Mouse (Mus musculus): ENCODE measurements around the gene Spats2. TPM values are rescaled to one million over a fixed set of nuclear protein-coding genes. Genes with fewer than 3 reads are reported as not detected.
"Not testable (repeated sequence)": the region's sequence is repeated elsewhere in the genome, so short reads cannot be mapped to it uniquely, and the experiment has no call there.

The Spats2 gene
- polyA plus RNA-seq (2014; fragmentation: Nextera tagmentation; extraction: Ambion mirVana), result 34.2 and 35.5 TPM in 2 replicates

GRCm38 (mm10) chr15:99125711-99126080, at the start of gene Spats2:
Gene Spats2 (plus strand): TSS chr15:99125916.
- Histone ChIP-seq H3K9me3 (ENCODE audit: control insufficient read depth, low read depth, low read length) (no peaks in the 10 kb centered on the region), H3K9ac (replicated peaks; ENCODE audit: low read depth, low read length) (peak within 1 kb of the TSS; percentile 90), H3K4me1 (ENCODE audit: control insufficient read depth, insufficient read depth, low read length) (peaks cover 15% of the 10 kb centered on the region), H3K4me3 (ENCODE audit: low read depth, low read length) (peak within 1 kb of the TSS; percentile 90), H3K27me3 (ENCODE audit: control insufficient read depth, insufficient read depth, low read length) (no peaks in the 10 kb centered on the region), H3K27ac (ENCODE audit: low read length) (peak within 1 kb of the TSS; percentile 88), H3K4me2 (replicated peaks; ENCODE audit: low read depth, low read length) (peak within 1 kb of the TSS; percentile 50), H3K36me3 (ENCODE audit: control insufficient read depth, insufficient read depth, low read length) (no peaks in the 10 kb centered on the region)
- 1% methylated on average over 12 of the region's 12 CpGs for WGBS
- ATAC-seq (ENCODE audit: insufficient number of reproducible peaks, insufficient read depth, low FRiP score, low read depth), result no peak

DNA sequence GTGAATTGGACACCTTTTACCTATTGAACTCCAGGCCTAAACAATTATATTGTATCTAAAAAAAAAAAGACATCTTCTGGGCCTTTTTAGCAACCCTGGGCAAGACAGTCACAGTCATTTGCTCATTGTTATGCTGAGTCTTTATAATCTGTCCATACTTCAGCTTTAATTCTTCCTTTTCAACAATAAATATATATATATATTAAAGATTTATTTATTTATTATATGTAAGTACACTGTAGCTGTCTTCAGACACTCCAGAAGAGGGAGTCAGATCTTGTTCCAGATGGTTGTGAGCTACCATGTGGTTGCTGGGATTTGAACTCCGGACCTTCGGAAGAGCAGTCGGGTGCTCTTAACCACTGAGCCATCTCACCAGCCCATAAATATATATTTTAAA, 49.7 kb upstream of the Spats2 start:
- ATAC-seq (ENCODE audit: insufficient number of reproducible peaks, insufficient read depth, low FRiP score, low read depth); H3K9ac ChIP-seq (replicated peaks; ENCODE audit: low read depth, low read length); H3K9me3 ChIP-seq (ENCODE audit: control insufficient read depth, low read depth, low read length); H3K27ac ChIP-seq (ENCODE audit: low read length); H3K27me3 ChIP-seq (ENCODE audit: control insufficient read depth, insufficient read depth, low read length): not testable (repeated sequence)
- Histone ChIP-seq H3K4me3 (ENCODE audit: low read depth, low read length) (peak overlapping the region; percentile 44), H3K4me1 (ENCODE audit: control insufficient read depth, insufficient read depth, low read length) (peaks cover 11% of the 10 kb centered on the region; the same call in 1 of the 2 replicates), H3K4me2 (replicated peaks; ENCODE audit: low read depth, low read length) (peak overlapping the region; percentile 87; the same call in 1 of the 2 replicates), H3K36me3 (ENCODE audit: control insufficient read depth, insufficient read depth, low read length) (peaks cover 25% of the 10 kb centered on the region)
- WGBS, result 92% methylated on average over 3 of the region's 3 CpGs

DNA sequence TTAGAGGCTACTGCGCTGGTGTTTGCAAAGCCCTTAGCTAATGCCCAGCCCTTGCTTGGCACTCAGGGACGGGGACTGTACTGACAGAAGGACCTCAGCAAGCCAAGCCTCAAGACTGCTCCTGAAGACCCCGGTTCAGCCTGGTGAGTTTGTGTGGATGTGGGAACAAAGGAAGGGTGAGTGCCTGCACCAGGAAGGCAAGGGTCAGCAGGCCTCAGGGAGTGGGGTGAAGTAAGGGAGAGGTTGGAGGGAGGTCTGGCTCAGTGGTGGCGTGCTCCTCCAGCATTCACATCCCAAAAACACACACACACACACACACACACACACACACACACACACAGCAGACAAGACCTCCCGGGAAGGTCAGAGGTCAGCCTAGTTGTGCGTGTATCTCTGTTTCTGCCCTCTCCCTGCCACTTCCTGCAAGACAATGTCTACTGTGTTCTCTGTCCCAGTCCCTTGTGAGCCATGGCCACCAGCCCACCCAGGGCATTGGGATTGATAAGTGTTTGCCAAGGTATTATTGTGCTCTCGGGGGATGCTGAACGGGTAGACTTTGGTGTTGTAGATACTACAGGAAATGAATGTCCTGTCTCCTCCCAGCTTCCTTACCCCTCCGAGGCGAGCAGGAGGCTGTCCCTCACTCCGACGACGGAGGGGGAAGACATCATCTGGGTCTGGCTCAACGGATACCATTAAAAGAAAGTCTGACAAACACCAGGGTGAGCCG, 47.4 kb upstream of the Spats2 start:
- H3K4me3 ChIP-seq (ENCODE audit: low read depth, low read length), result no peak overlapping the region
- peaks cover 42% of the 10 kb centered on the region for H3K36me3 ChIP-seq (ENCODE audit: control insufficient read depth, insufficient read depth, low read length)
- no peak overlapping the region for H3K4me2 ChIP-seq (replicated peaks; ENCODE audit: low read depth, low read length)
- H3K27ac ChIP-seq (ENCODE audit: low read length), result no peak overlapping the region
- no peak for ATAC-seq (ENCODE audit: insufficient number of reproducible peaks, insufficient read depth, low FRiP score, low read depth)
- H3K9me3 ChIP-seq (ENCODE audit: control insufficient read depth, low read depth, low read length), result no peaks in the 10 kb centered on the region
- WGBS, result 75% methylated on average over 15 of the region's 15 CpGs
- peaks cover 11% of the 10 kb centered on the region; the same call in 1 of the 2 replicates for H3K4me1 ChIP-seq (ENCODE audit: control insufficient read depth, insufficient read depth, low read length)
- H3K27me3 ChIP-seq (ENCODE audit: control insufficient read depth, insufficient read depth, low read length), result no peaks in the 10 kb centered on the region; the same call in 1 of the 2 replicates
- no peak overlapping the region for H3K9ac ChIP-seq (replicated peaks; ENCODE audit: low read depth, low read length)

DNA sequence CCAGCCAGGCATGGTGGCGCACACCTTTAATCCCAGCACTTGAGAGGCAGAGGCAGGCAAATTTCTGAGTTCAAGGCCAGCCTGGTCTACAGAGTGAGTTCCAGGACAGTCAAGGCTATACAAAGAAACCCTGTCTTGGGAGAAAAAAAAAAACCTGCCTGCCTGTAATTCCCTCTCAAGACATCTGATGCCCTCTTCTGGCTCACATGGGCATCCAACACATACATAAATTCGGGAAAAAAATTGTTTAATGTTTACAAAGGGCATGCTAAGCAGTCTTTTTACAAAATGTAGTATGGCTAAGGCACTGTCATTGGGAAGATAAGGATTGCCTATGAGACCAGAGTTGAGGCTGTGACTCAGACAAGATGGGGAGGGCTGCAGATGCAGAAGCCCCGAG, 45.9 kb upstream of the Spats2 start:
- H3K4me2 ChIP-seq (replicated peaks; ENCODE audit: low read depth, low read length), result no peak overlapping the region

GRCm38 (mm10) chr15:99082322-99082721, 43.4 kb upstream of the Spats2 start:
- no peak overlapping the region for H3K4me2 ChIP-seq (replicated peaks; ENCODE audit: low read depth, low read length)
- no peak for ATAC-seq (ENCODE audit: insufficient number of reproducible peaks, insufficient read depth, low FRiP score, low read depth)
- 97% methylated on average over 12 of the region's 12 CpGs for WGBS

More for the DNA sequence above, 45.9 kb upstream of the Spats2 start:
- Histone ChIP-seq H3K4me1 (ENCODE audit: control insufficient read depth, insufficient read depth, low read length) (peaks cover 11% of the 10 kb centered on the region), H3K4me3 (ENCODE audit: low read depth, low read length) (no peak overlapping the region), H3K27ac (ENCODE audit: low read length) (no peak overlapping the region), H3K36me3 (ENCODE audit: control insufficient read depth, insufficient read depth, low read length) (peaks cover 42% of the 10 kb centered on the region), H3K9ac (replicated peaks; ENCODE audit: low read depth, low read length) (no peak overlapping the region), H3K27me3 (ENCODE audit: control insufficient read depth, insufficient read depth, low read length) (peaks cover 6% of the 10 kb centered on the region; the same call in 1 of the 2 replicates), H3K9me3 (ENCODE audit: control insufficient read depth, low read depth, low read length) (no peaks in the 10 kb centered on the region)
- no peak for ATAC-seq (ENCODE audit: insufficient number of reproducible peaks, insufficient read depth, low FRiP score, low read depth)
- WGBS, result 77% methylated on average over 3 of the region's 3 CpGs

DNA sequence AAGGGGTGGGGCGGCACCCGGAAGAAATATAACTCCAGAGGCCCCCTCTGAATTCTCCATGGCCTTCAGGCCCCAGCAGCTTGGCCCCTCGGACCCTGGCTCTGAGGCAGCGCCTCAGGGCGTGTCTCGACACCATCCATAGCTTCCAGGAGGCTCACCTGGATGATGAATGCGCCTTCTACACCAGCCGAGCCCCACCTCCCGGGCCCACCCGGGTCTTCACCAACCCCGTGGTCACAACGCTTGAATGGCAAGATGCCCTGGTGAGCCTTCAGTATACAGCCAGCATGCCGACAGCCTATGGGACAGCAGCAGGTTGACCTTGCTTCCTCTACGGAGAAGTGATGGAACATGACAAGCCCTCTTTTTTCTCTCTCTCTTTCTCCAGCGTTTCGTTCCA, 42.9 kb upstream of the Spats2 start:
- Histone ChIP-seq H3K9me3 (ENCODE audit: control insufficient read depth, low read depth, low read length) (no peaks in the 10 kb centered on the region), H3K27ac (ENCODE audit: low read length) (no peak overlapping the region), H3K4me1 (ENCODE audit: control insufficient read depth, insufficient read depth, low read length) (peaks cover 8% of the 10 kb centered on the region), H3K4me3 (ENCODE audit: low read depth, low read length) (no peak overlapping the region), H3K36me3 (ENCODE audit: control insufficient read depth, insufficient read depth, low read length) (peaks cover 30% of the 10 kb centered on the region), H3K9ac (replicated peaks; ENCODE audit: low read depth, low read length) (no peak overlapping the region), H3K4me2 (replicated peaks; ENCODE audit: low read depth, low read length) (no peak overlapping the region), H3K27me3 (ENCODE audit: control insufficient read depth, insufficient read depth, low read length) (peaks cover 28% of the 10 kb centered on the region)
- WGBS, result 87% methylated on average over 16 of the region's 16 CpGs
- no peak for ATAC-seq (ENCODE audit: insufficient number of reproducible peaks, insufficient read depth, low FRiP score, low read depth)

More at GRCm38 (mm10) chr15:99082322-99082721, 43.4 kb upstream of the Spats2 start:
- Histone ChIP-seq H3K27me3 (ENCODE audit: control insufficient read depth, insufficient read depth, low read length) (peaks cover 23% of the 10 kb centered on the region), H3K4me3 (ENCODE audit: low read depth, low read length) (no peak overlapping the region), H3K27ac (ENCODE audit: low read length) (no peak overlapping the region), H3K9ac (replicated peaks; ENCODE audit: low read depth, low read length) (no peak overlapping the region), H3K36me3 (ENCODE audit: control insufficient read depth, insufficient read depth, low read length) (peaks cover 35% of the 10 kb centered on the region), H3K4me1 (ENCODE audit: control insufficient read depth, insufficient read depth, low read length) (peaks cover 5% of the 10 kb centered on the region; the same call in 1 of the 2 replicates), H3K9me3 (ENCODE audit: control insufficient read depth, low read depth, low read length) (no peaks in the 10 kb centered on the region)

DNA sequence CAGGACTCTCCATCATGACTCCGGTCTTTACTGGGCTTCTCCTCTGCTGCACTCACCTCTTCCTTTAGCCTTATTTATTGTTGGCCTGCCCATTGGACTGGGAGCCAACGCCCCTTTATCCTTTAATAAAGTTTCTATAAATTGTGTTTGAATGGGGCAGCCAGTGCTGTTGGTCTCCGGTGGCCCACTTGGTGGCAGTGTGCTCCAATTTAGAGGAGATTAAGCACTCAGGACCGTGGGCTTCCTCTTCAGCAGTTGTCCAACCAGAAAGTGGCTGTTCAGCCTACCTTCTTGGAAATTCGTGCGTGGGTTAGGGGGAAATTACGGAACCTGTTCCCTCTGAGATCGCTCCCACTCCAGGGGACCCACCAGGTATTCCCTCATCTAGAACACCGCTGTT, 42.5 kb upstream of the Spats2 start:
- 67% methylated on average over 9 of the region's 9 CpGs for WGBS
- Histone ChIP-seq H3K4me2 (replicated peaks; ENCODE audit: low read depth, low read length) (no peak overlapping the region), H3K9me3 (ENCODE audit: control insufficient read depth, low read depth, low read length) (no peaks in the 10 kb centered on the region), H3K36me3 (ENCODE audit: control insufficient read depth, insufficient read depth, low read length) (peaks cover 26% of the 10 kb centered on the region), H3K4me1 (ENCODE audit: control insufficient read depth, insufficient read depth, low read length) (peaks cover 8% of the 10 kb centered on the region), H3K9ac (replicated peaks; ENCODE audit: low read depth, low read length) (no peak overlapping the region), H3K4me3 (ENCODE audit: low read depth, low read length) (no peak overlapping the region), H3K27me3 (ENCODE audit: control insufficient read depth, insufficient read depth, low read length) (peaks cover 31% of the 10 kb centered on the region), H3K27ac (ENCODE audit: low read length) (no peak overlapping the region)
- ATAC-seq (ENCODE audit: insufficient number of reproducible peaks, insufficient read depth, low FRiP score, low read depth), result no peak

- 12% methylated on average over 11 of the region's 11 CpGs for WGBS
- H3K4me3 ChIP-seq (ENCODE audit: low read depth, low read length), result no peak overlapping the region
- H3K36me3 ChIP-seq (ENCODE audit: control insufficient read depth, insufficient read depth, low read length), result peaks cover 21% of the 10 kb centered on the region
- 0 out of 2 replicates have a peak overlapping the region, but pooled peaks have one; percentile 10 for H3K4me2 ChIP-seq (replicated peaks; ENCODE audit: low read depth, low read length)
- H3K27me3 ChIP-seq (ENCODE audit: control insufficient read depth, insufficient read depth, low read length), result peaks cover 38% of the 10 kb centered on the region
- ATAC-seq (ENCODE audit: insufficient number of reproducible peaks, insufficient read depth, low FRiP score, low read depth), result no peak; the same call in 1 of the 2 replicates
- no peaks in the 10 kb centered on the region for H3K9me3 ChIP-seq (ENCODE audit: control insufficient read depth, low read depth, low read length)
- peaks cover 8% of the 10 kb centered on the region for H3K4me1 ChIP-seq (ENCODE audit: control insufficient read depth, insufficient read depth, low read length)
- H3K9ac ChIP-seq (replicated peaks; ENCODE audit: low read depth, low read length), result no peak overlapping the region
- H3K27ac ChIP-seq (ENCODE audit: low read length), result no peak overlapping the region
These were observed 41.7 kb upstream of the Spats2 start for GRCm38 (mm10) chr15:99083867-99084557.

Measured in stomach, embryonic 14.5 days (tissue).